Mouse (Mus musculus) left cerebral cortex, postnatal 10 days (tissue): Measurements from ENCODE around the gene Aldh3b2. TPM values are rescaled to one million over a fixed set of nuclear protein-coding genes. Genes with fewer than 3 reads are reported as not detected.

Experiments used
- DNase-seq, 2 experiments: peaks; one replicate each; pipeline ENCODE4 v3.0.0; 2021 to 2022; ENCODE audit warnings: low spot score in 2 of 2, mixed read lengths in 1 of 2; ENCODE audit errors: extremely low spot score in 1 of 2
- intact Hi-C: fragments of 180-260 bp; cut with DNase I; formaldehyde crosslinking; loops from one replicate; pipeline ENCODE4 v1.15.1; 2025
- total RNA-seq, 2 experiments: library from RNA; stranded (reverse); gene quantifications; 2 replicates each; pipeline ENCODE4 v1.2.3; 2021

Aldh3b2 gene
- total RNA-seq, 2 experiments from 2014 or later: 2.3 to 2.4 TPM

DNA sequence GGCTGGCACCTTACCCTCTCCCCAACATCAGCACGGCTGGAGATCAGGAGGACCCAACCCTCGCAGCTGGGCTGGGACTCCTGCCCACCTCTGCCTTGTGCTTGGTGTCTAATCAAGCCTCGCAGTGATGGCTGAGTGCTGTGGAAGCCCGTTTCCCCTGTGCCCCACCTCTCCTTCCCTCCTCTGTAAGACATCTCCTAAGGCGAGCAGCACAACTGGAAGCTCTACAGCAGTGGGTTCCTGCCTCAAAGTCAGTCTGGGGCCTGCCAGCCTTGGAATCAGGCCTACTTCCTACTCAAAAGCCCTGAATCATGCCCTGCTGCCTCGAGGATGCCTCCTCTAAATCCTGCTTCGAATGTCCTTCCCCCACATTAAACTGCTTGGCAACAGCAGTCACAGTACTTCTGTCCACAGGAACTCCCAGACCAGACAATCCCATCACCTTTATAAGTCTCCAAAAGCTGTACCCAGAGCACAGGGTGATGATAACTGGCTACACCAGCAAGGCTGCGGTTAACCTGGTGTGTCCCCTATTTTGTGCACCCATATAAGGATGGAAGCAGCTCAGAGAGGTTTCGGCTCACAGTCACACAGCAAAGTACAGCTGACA lies 27.1 kb downstream of the Aldh3b2 start:
- intact Hi-C loops: no loop called here
- DNase-seq: peak in 1 of 2 experiments; percentile 25

DNA sequence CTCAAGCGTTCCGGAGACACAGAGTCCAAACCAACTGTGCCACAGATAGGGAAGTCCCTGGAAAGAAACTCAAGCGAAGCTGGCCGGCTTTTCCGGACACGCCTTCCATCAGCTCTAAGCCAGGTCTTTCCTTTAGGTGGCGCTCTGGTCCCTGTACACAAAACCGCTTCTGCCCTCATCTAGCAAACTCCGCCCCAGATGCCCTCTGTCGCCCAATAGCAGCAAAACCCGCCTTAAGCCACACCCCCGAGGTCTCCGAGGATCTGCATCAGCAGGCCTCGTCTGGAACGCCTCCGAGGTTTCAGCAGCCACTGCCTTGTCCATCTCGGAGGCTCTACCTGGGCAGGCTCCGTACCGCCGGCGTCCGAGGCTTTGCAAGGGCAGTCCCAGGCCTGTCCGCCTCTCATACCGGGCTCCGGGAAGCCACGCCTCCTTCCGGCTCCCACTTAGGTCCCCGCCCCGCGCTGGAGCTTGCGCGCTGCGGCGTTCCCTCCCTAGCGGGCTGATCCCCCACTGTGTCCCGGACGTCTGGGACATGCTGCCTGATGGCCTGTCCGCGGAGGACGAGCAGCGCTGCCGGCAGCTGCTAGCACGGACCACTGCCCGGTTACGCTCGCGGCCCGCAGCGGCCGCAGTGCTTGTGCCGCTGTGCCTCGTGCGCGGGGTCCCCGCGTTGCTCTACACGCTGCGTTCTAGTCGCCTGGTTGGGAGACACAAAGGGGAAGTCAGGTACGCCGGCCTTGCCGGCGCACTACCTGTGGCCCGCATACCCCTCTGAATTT lies 28.2 kb downstream of the Aldh3b2 start, which contains the start of the genes Nudt8 and Gm49405:
Gene Nudt8 (plus strand): TSS at position 462 of the 782 bp plus-strand sequence.
Gene Gm49405 (plus strand): TSS at position 508 of the 782 bp plus-strand sequence.
- intact Hi-C loops: no loop called here
- peak; percentile 94 to 97 for DNase-seq

DNA sequence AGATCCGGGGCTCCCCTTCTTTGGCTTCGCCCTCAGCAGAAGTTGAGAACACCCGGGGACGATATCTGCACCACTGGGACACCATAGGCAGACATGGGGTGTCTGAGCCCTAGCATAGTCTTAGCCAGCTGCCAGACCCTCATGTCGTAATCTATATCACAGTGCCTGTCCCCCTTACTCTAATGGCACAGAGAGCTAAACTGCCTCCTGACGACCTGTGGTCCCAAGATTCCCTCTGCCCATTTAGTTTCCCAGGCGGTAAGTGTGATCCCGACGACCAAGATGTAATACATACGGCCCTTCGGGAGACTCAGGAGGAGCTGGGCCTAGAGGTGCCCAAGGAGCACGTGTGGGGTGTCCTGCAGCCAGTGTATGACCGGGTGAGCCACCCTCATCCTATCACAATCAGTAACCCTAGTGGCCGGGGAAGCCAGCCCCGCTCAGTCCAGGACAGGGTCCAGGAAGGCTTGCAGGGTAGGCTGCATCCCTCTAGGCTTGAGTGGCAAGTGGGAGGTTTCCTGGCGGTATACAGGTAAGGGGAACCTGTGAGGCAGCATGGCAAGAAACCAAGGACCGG lies 28.9 kb downstream of the Aldh3b2 start:
- intact Hi-C loops: no loop called here
- DNase-seq: peak in 1 of 2 experiments; percentile 28

DNA sequence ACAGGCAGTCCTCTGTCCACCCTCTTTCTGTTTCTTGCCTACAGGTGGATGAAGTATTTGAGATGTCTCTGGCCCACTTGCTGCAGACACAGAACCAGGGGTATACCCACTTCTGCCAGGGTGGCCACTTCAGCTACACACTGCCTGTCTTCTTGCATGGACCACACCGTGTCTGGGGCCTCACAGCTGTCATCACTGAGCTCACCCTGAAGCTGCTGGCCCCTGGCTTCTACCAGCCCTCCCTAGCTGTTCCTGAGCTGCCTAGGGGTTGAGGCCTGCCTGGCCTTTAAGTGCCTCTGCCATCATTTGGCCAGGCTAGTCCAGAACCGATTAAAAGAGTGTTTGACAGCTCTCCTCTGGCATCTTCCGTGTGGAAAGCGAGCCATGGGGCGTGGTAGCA lies 29.6 kb downstream of the Aldh3b2 start:
- intact Hi-C loops: no loop called here
- no peak for DNase-seq

DNA sequence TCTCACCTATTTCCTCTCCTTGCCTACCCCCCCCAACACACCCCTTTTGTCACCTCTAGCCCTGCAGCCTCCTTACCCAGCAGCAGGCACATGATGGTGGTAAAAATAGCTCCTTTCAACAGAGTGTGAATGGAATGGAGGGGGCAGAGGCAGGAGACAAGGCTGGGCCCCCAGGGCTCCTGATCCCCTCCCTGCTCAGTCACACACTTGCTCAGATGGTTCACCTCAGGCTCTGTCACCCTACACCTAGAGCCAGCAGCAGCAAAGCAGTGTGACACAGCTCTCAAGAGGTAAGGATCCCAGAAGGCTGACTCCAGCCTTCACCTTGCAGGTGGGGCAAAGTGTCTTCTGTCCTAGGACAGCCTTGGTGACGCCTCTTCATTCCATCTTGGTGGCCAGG lies 31.0 kb downstream of the Aldh3b2 start, which contains the start of gene Doc2g:
Gene Doc2g (plus strand): TSS at position 202 of the 400 bp plus-strand sequence.
- intact Hi-C loops: no loop called here
- DNase-seq: peak in 1 of 2 experiments; percentile 18

DNA sequence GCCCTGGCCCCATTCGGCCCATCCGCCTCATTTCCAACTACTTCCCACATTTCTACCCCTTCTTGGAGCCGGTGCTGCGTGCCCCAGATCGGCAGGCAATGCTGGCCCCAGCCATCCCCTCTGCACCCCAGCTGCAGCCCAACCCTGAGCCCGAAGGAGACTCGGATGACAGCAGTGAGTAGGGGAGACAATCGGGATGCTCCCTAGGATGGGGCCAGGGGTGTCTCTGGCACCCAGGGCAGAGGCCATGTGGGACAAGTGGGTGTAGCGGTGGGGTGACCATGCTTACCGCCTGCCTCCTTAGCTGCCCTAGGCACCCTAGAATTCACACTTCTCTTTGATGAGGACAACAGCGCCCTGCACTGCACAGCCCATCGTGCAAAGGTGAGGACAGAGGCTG lies 31.5 kb downstream of the Aldh3b2 start:
- DNase-seq: peak in 1 of 2 experiments; percentile 22
- intact Hi-C loops: no loop called here

DNA sequence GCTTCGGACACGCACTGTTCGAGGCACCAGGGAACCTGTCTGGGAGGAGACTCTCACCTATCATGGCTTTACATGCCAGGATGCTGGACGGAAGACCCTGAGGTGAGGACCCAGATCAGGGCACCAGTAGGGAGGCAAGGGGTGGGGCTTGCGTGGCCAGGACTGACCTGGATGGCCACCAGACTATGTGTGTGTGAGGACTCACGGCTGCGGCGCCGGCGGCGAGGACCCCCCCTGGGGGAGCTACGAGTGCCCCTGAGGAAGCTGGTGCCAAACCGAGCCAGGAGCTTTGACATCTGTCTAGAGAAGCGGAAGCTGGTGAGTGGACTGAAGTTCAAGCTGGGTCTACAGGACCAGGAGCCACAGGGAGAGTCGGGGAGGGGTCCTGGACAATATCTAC lies 32.2 kb downstream of the Aldh3b2 start:
- DNase-seq: peak in 1 of 2 experiments; percentile 29
- intact Hi-C loops: no loop called here

DNA sequence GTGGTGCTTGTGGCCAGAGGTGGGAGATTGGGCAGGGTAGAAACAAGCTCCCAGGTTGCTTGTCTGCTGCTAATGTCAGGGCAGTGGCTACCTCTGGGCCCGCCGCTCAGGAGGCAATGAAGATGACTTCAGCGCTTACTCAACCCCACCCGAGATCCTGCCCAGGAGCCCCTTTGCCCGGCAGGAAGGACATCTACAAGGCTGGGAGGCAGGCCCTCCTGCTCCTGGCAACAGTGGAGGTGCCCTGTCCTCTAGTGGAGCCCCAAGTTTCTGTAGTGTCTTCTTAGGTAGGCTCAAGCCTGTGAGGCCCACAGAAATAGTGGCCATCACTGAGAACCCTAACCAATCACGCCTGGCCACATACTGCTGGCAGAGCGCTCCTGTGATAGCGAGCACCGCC lies 33.0 kb downstream of the Aldh3b2 start:
- intact Hi-C loops: no loop called here
- DNase-seq: no peak

DNA sequence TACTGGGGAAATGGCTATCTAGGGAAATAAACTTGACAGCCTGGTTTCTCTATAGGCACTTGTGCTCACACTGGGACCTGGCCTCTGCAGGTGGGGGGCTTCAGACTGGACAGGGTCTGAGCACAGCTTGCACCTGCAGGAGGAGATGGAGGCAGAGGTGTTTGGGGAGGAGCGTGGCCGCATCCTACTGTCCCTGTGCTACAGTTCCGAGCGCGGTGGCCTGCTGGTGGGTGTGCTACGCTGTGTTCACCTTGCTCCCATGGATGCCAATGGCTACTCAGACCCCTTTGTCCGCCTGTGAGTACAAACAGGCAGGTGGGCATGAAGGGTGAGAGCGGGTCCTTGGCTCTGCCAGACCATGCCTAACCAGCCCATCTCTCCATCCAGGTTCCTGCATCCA lies 33.8 kb downstream of the Aldh3b2 start:
- intact Hi-C loops: no loop called here
- no peak for DNase-seq

DNA sequence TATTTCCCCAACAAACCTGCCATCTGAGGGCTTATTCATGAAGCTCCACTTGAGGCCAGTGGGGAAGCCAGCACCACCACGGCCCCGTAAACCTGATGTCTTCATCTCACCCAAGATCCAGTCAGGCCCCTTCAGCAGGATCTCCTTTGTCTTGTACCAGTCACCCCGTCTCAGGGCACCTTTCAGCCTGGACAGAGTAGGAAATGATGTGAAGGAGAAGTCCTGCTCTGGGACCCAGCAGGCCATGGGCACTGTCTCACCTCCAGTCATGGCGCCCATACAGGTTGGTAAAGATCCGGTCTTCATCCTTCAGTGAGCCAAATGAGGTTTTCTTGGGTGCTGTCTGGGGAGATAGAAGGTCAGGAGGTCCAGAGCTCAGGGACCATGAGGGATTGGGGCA lies 39.0 kb downstream of the Aldh3b2 start:
- intact Hi-C loops: loop anchor here (10.0 kb wide), 1 partner anchor 214 kb away; no protein-coding TSS in a partner anchor
- DNase-seq: no peak

DNA sequence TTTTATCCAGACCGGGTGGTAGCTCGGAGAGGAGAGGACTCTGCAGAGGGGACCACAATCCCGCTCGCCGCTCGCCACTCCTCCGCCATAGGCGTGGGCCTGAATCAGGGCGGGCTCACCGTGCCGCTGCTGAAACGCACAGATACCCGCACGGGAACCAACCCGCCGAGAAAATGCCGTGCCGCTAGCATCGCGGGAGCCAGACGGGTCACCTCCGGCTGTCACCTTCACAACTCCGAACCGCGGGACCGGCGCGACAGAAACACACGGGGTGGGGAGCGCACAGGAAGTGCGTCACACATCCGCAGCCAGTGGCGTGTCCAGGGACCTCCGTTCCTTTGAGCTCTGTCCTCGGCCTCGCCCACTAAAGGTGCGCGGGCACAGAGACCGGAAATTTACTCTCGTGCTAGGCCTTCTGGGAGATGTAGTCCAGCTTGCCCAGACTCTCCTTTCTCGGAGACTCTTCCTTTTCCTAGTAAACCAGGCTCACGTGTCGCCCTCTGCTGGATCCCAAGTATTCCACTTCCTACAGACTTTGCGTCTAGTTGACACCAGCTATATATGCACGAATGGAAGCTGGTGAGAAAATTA lies 40.4 kb downstream of the Aldh3b2 start, which contains the start of gene Ndufv1:
Gene Ndufv1 (minus strand): TSS at position 375 of the 591 bp plus-strand sequence.
- intact Hi-C loops: loop anchor here (2.0 to 10.0 kb wide), 2 partner anchors 66 to 212 kb away; no protein-coding TSS in a partner anchor
- peak; percentile 97 to 99 for DNase-seq

DNA sequence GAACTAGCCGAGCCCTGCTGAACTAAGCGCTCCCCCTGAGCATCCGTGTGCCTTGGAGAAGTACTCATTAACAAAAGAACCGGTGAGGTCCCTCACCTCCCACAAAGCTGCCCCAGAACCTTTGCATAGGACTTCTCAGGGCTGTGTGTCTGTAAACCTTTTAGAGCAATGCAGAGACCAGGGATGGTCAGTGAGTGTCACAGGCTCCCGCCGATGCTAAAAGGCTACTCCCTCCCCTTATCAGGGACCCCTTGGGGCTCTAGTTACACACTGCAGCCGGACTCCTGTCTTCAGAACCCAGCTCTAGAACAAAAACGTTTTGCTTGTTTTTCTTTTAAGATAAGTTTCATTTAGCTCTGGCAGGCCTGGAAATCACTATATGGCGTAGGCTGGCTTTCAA lies 40.9 kb downstream of the Aldh3b2 start:
- intact Hi-C loops: loop anchor here (2.0 to 10.0 kb wide), 2 partner anchors 66 to 212 kb away; no protein-coding TSS in a partner anchor
- DNase-seq: no peak

DNA sequence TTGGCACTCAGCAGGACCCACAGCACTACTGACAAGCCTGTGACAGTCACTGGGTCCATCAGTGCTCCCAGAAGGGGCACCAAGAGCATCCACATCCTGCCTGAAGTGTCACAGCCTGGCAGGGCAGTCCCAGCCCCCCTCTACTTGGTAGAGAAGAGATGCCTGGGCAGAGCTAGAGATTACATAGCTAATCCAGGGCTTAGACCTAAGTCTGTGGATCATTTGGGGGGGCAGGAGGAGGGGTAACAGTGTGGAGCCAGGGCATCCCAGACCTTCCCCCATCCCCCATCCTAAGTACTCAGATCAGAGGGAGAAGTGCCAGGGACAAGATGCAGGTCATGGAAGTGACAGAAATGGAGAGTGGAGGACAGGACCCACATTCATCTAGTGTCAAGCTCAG lies 42.7 kb downstream of the Aldh3b2 start:
- intact Hi-C loops: loop anchor here (5.0 to 10.0 kb wide), 2 partner anchors 210 to 297 kb away; no protein-coding TSS in a partner anchor
- no peak for DNase-seq

DNA sequence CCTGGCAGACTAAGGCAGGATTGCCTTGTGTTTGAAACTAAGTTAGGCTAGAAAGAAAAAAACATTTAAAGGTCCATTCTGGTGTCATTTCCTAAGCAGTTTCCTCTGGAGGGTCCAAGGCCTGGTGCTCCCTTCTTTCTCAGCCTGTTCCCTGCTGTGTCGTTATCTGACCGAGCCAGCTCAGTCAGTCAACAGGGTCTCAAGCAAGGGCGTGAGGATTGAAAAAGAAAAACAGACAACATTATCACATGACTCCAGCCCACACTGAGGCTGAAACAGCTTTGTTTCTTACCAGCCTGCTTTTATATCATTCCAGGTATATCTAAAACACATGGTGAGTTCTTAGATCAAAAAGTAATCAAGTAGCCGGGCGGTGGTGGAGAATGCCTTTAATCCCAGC lies 43.5 kb downstream of the Aldh3b2 start:
- intact Hi-C loops: loop anchor here (5.0 to 10.0 kb wide), 2 partner anchors 209 to 297 kb away; no protein-coding TSS in a partner anchor
- DNase-seq: no peak

DNA sequence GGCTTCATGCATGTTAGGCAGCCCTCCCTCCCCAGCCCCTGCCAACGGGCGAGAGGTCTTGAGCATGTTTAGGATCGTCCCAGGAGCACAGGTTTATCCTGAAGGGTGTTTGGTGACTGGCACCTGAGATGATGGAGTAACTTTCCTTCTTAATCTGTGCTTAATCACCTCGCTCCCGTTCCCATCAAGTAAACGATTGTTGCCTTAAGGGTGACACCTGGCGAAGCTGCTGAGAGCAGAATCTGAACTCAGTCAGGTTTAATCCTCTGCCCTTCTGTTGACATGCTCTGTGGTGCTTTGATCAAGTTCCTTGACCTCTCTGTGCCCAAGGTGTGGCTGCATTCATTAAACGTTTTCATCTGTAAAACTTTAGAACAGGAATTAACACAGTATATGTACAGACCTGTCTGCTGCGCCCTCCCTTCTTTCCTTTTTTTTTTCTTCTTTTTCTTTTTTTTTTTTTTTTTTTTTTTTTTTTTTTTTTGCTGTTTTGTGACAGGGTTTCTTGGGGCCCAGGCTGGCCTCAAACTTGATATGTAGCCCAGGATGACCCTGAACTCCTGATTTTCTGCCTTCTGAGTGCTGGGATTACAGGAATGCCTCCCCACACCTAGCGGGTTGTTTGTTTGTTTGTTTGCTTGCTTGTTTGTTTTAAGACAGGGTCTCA lies 45.9 kb downstream of the Aldh3b2 start:
- DNase-seq: no peak
- intact Hi-C loops: loop anchor here (5.0 to 10.0 kb wide), 2 partner anchors 207 to 294 kb away; no protein-coding TSS in a partner anchor

DNA sequence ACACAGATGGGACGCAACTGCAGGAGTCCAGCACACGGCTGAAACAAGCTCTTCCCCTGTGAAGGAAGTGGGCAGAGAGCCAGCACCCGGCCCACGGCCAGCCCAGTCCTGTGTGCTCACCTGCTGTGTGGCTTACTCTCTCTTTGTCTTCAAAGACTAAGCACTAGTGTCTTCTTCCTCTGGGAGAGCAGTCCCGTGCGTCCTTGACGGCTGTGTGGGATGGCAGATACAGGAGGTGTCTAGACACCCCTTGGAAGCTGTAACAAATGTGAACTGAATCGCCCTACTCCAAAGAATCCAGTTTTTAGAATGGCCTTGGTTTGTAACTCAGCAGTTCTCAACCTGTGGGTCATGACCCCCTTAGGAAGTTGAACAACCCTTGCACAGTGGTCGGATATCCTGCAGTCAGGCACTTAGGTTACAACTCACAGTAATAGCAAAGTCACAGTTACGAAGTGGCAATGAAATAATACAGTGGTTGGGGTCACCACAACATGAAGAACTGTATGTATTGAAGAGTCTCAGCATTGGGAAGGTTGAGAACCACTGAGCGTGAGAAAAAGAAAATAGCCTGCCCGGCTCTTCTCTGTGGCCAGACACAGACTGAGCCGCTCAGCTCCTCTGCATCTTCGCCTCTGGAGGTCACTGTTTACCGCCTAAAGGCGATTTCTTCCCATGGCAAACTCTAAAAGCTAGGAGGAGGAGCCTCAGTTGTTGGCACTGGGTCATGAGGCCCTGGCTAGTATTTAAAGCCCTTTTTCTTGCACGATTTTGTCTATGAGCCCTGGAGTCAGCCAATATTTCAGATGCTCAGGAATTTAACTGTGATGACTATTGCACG lies 46.8 kb downstream of the Aldh3b2 start:
- DNase-seq: peak; percentile 81 to 87
- intact Hi-C loops: loop anchor here (5.0 to 10.0 kb wide), 2 partner anchors 206 to 293 kb away; no protein-coding TSS in a partner anchor

DNA sequence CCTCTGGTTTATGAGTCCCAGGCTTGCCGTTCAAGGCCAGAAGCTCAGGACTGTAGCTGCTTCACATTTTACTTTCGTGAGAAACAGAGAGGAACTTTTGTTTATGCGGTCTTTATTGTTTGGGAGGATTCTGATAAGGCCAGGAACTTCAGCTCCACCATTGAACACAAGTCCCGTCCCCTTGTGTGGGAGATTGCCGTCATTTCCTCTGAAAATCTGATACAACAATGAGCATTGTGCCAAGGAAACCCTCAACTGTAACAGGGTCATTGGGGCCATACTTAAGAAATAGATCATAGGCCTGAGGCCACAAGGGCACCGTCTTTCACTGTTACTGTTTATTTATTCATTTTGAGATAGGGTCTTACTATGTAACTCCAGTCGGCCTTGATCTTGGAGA lies 51.1 kb downstream of the Aldh3b2 start:
- DNase-seq: no peak
- intact Hi-C loops: no loop called here
